Mouse (Mus musculus) ZHBTc4 (cell line): Measurements from ENCODE around the gene Gm49353.

ENCODE experiments used
- DNase-seq: peaks from one replicate; pipeline ENCODE4 v3.0.0-alpha.2; 2011; ENCODE audit warnings: low read depth, low spot score

Gene Gm49353

DNA sequence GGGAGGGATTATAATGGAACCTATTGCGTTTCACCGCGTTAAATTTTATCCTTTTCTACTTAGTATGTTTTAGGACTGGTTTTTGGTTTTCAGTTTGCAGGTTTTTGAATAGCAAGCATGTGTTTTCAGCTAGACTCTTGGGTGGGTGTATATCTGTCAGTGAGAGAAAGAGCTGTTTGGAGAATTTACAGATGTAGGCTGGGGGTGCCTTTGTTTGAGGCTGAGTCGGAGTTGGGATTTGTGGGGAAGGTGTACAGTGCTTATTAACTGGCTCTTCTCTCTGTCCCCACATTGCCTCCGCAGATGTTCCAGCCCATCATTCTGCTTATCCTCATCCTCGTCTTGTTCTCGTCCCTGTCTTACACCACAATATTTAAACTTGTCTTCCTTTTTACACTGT is at the start of gene Gm49353:
Gm49353 (plus strand) TSS at position 313 of the 400 bp plus-strand sequence.
- DNase-seq: no peak

DNA sequence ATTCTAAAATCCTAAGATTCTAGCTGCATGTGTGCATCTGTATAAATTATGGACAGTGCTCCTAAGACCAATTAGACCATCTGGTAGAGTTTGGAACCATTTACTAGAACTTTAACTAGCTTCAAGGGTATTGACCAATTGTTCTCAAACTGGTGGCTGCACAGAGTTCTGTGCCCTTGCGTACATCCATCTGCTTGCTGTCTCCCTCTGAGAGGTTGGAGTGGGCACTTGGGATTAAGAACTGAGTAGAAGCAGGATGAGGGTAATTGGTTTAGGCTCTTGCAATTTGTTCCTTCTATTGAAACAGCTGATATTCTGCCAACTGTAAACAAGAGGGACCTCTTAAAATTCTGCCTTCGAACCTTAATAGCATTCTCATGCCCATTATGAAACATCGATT is 43.5 kb upstream of the Gm49353 start:
- DNase-seq: no peak

DNA sequence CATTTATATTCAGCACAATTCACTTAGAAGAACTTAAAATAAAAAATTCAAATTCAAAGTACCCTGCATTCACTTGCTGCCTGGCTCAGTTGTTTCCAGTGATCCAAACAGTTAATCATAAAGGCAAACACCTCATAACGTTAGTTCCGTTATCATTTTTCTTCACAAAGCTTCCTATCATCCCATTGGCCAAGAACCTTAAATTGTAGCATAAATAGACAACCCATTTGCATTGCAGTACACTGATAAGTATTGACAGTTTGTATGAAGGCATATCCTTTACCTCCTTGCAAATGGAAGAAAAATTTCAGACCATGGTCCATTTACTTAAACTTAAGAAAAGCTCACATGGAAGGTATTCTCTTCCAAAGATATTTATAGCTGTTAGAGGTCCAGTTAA is 37.1 kb upstream of the Gm49353 start:
- DNase-seq: no peak

DNA sequence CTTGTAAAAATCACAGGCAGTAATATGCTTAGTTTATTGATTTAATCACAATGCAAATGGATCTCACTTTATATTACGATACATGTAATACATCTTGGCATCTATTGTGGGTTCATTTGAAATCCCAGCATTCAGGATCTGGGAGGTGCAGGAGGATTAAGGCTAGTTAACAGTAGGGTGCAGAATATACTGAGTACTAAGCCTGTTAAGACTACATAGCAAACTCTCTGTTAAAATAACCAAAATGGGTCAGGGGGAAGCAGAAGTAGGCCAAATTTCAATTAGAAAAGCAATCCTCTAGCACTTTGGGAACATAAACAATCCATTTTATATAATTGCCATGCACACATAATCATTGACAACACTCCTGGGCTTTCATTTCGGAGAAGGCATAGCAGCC is 25.0 kb upstream of the Gm49353 start:
- DNase-seq: no peak

DNA sequence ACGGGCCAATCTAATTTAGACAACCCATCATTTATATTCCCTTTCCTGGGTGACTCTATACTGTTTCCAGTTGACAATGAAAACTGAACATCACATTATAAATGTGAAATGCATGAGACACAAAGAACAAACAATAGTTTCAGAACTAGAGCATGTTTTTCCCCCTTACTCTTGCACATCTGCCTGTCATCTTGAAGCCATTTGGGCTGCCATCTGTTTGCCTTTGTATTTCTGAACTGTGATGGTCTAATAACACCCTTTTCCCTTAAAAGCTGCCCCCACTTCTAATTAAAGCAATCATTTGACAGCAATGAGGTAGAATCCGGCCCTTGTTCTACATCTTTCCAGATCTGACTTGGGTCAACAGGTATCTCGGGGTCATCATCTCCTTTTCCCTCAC is 23.1 kb upstream of the Gm49353 start:
- no peak for DNase-seq

DNA sequence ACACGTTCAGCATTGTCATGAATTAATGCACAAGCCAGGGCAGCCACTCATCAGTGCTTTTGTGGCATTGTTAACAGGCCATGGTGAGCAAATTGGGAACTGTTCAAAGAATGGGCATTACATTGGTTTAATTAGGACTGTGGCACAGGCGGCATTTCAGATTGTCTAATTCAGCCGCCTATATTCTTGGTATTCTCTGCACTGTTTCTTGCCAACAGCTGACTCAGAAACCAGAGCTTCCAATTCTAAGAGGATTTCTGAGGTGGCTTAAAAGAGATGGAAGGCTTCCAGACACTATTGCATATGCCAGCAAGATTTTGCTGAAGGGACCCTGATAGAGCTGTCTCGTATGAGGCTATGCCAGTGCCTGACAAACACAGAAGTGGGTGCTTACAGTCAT is 21.9 kb upstream of the Gm49353 start:
- no peak for DNase-seq

DNA sequence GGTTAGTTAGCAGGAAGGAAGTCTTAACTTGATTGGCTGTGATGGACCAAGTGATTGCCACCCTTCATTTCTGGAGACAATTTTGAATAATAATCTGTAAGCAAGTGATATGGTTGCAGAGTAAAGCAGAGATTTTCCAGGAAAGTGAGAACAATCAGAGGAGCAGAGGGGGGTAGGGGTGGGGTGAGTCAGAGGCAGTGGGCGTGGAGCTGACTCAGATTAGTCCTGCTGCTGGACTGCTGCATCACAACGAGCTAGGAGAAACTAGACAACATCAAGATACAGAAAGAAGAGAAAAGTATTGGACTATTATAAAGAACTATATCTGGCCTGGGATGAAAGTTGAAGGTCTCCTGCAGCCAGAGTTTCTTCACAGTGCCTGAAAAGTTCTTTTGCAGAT is 20.8 kb upstream of the Gm49353 start:
- DNase-seq: no peak

DNA sequence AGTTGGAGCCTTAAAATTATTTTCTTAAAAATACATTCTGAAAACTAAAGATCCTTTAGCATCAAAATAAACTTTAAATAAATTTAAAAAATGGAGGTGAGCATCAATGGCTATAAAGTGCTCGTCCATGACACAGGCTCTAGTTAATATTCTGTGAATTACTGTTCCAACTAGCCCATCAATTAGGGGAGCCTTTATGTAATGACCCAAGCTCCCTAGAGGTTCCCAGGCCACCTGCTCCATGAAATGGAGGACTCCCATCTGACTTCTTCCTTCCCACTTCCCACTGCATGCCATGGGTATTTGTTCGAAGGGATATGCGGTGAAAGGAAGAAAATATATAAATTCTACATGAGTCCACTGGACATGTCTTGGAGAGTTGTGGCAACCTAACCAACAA is 18.5 kb upstream of the Gm49353 start:
- no peak for DNase-seq

DNA sequence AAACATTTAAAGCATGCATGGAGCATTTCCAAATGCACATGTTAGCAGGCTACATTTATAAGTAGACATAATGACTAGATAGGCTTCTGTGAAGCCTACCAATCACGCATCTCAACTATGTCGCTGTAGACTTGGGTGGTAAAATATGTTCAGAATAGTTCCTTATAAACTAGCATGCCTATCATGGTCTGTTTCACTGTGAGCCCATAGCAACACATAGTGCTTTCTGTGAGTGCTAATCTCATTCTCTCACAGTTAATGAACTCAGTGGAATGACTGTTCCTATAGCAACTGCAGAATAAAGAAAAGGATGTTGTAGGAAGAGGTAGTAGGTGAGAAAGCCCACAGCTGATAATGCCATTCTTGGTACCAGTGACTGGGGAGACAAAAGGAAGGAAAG is 17.7 kb upstream of the Gm49353 start:
- no peak for DNase-seq

DNA sequence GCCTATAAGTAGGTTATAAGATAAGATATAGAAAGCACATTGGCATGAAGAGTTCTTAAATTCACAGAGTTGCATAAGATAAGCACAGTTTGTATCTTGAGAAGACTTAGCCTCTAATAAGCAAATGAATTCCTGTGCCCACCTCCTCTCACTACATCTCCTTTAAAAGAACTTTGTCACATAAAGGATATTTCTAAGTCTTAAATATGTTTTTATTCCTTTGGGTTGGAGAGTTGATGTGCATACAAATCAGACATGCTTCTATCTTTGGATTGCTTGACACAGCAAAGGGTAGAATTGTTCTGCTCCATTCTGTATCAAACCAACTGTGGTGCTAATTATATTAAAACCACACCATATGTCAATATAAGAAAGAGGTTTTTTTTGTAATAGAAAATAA is 5.0 kb upstream of the Gm49353 start:
- no peak for DNase-seq

DNA sequence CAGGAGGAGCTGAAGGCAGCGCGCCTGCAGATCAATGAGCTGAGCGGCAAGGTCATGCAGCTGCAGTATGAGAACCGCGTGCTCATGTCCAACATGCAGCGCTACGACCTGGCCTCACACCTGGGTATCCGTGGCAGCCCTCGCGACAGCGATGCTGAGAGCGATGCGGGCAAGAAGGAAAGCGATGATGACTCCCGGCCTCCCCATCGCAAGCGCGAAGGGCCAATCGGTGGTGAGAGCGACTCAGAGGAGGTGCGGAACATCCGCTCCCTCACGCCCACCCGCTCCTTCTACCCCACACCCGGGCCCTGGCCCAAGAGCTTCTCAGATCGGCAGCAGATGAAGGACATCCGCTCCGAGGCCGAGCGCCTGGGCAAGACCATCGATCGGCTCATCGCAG is 1.9 kb upstream of the Gm49353 start:
- peak; percentile 59 for DNase-seq

DNA sequence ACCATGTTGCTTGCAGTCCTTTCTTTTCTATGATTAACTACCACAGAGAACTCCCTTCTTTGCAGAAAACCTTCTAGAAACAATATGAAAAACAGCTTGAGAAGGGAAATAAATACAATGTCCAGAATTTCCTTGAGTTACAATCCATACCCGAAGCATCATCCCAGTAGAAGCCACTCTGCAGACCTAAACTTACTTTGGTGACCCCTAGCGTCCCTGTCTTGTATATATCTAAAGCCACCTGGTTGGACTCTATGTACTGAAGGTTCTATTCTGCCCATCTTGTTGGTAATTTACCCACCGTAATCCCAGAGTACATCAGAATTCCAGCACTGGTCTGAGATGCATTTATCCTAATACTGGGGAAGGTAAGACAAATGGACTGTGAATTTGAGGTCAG is 1.1 kb downstream of the Gm49353 start:
- DNase-seq: peak; percentile 24

DNA sequence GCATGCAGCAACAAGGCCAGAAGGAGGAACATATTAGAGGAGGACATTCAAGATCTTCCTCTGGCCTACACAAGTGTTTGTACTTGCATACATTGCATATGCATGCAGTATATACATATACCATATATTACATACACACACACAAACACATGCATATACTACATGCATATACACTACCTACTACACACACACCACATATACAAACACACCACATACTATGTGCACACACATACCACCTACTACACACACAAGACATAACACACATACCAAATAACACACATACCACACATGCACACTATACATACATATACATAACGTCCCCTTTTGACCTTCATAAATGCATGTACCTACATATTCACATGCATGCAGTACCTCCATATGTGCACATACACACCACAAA is 1.9 kb downstream of the Gm49353 start:
- DNase-seq: no peak

DNA sequence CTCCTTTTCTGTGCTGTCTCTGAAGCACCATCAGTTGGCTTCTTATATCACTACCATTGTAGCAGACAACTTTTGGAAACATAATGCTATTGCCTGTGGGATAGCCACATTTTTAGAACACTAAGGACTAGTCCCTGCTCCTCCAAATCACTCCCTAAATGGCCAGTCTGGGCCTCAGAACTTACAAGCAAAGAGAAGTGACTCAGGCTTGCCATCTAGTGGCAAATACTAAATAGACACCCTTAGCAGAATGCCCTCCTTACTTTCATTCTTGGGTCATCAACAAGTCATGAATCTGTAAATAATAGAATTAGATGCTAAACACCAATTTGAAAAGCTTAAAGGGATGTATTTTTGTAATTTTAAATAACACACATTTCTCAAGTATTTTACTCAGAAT is 8.0 kb downstream of the Gm49353 start:
- peak; percentile 68 for DNase-seq

DNA sequence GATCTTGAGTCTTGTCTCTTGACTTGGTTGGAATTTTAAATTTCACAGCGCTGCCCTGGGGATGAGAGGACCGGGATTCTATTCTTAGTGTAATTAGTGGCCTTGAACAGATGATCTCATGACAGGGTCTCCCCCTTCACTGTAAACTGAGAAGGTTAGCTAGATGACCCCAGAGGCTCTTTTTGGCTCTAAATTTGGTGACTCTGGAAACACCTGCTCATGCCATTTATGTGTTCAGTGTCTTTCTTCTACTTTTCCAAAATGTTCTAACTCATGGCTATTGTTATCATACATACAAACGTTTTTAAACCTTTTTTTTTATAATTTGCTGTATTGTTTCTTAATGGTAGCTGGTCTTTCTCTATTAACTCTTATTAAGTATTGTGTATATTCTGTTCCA is 10.0 kb downstream of the Gm49353 start:
- no peak for DNase-seq

DNA sequence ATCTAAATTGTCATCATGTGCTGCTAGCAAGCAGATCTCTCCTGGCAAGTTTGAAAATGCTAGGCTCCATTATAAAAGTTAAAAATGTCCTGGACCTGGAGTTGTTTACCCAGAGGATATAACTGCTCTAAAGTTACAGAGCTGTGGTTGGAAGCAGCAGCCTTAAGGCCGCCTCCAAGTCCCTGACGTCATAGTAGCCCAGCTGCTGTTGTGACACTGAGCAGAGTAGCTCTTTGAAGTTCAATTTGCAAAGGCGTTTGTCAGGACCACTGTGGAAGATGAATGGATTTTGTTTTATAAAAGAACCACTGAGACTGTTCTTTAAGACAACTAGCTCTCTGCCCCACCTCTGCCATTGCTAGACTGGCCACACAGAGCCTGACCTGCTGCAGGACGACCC is 12.7 kb downstream of the Gm49353 start, which contains the start of gene 9330159F19Rik:
9330159F19Rik (plus strand) TSS at position 154 of the 400 bp plus-strand sequence.
- DNase-seq: peak; percentile 46

DNA sequence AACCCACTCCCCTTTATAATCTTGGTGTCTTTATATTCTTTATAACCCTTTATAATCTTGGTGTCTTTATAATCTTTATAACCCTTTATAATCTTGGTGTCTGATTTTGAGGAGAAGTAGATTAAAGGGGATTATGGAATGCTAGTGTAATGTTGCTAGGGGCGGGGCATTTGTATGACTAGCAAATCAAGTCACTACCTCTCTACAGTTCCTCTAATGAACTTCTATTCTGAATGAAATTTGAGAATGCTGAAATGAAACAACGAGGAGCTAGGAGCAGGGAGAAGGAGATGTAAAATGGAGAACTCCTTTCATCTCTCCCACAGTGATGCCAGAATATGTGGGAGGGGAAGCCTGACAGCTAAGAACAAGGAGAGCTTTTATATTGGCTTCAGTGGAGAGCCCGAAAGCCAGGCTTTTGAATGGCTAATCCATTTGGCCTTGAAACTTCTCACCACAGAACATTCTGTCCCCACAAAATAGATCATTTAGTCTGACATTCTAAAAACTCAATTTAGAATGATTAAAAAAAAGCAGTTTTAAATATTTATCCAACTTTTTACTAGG is 14.9 kb downstream of the Gm49353 start:
- no peak for DNase-seq

DNA sequence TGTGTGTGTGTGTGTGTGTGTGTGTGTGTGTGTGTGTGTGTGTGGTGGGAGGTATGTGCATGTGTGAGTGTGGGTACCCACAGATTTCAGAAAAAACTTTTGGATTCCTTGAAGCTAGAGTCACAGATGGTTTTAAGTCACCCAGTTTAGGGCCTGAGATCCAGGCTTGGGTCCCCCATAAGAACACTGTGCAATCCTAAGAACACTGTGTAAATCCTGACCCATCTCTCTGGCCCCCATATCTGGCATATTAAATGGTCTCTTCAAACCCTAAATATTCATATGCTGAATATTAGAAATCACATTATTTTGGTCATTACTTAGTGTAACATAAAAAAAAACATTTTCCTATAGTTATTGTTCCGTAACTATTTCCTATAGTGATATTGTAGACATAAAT is 18.2 kb downstream of the Gm49353 start:
- DNase-seq: no peak

DNA sequence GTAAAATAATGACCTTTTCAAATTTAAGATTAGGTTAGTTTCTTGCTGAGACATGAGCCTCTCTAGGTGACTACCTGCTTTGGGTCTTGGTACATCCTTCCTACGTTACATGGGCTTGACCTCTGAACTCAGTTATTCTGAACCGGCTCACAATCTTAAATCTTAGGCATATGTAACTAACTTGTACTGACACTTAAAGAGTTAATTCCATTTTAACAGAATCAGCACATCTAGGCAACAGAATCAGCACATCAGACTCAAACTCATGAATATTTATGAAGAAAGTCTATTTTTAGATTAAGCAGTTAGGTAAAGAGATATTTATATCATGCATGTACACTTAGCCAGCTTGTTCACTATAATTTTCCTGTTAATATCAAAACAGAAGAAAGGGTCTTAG is 18.7 kb downstream of the Gm49353 start:
- no peak for DNase-seq

DNA sequence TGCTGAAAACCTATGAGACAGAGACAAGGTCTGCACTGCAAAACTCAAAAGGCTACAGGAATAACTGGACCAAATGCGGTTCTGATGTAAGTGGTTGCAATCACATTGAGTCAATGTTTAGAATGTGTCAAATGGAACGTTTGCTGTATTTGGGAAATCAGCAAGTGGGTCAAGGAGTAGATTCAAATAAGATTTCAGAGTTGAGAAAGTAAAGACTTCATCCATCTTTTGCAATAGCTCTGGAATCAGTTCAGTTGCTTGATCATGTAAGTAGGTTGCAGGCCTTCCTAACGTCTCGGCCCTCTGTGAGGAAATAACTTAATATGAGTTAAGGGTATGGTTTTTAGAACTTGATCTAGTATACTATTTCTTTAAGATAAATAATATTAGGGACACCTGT is 26.6 kb downstream of the Gm49353 start:
- DNase-seq: no peak

DNA sequence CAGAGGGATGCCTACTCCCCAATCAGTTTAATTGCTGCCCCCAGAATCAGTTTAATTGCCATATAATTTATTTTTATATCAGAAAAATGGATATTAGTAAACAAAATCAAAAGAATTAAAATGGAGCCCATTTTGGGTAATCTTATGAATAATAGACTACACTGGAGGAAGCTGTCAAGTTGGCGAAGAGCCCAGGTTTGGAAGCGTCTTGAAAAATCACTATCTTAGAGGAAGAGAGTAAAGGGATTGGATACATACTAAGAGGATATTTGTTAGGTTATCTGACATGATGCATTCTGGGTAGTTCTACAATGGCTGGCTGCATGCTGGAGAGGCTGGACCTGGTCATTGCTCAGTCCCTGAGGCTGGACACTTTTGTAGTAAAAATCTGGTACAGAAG is 32.5 kb downstream of the Gm49353 start:
- DNase-seq: no peak
